In genomic region chr8:70152537-70153257, GRCm38 (mm10) we compare ENCODE assay signal across 7 mouse cellular contexts. TPM values are rescaled to one million over a fixed set of nuclear protein-coding genes. Genes with fewer than 3 reads are reported as not detected.
A peak's percentile ranks its signal among the peaks of the same experiment; 100 is the strongest.
DNase-seq lines count a peak whose midpoint lies in the region; ATAC-seq lines count a peak whose summit lies in the region.

No protein-coding gene starts in this region.

- H3K27me3 ChIP-seq in forebrain, embryonic 15.5 days: 0 out of 2 replicates have a peak, but pooled peaks cover 3% of the 10 kb centered on the region
- peaks cover 28% of the 10 kb centered on the region for H3K27me3 ChIP-seq in megakaryocyte, embryonic 14.5 days (replicated peaks)

- peak; percentile 74 for DNase-seq in MEL-GATA-1-ER (ENCODE audit: extremely low read depth, low read depth)
- DNase-seq in adrenal gland, postnatal 36 days: peak; percentile 81
- peak; percentile 81 for DNase-seq in heart, postnatal 4 days
- DNase-seq in left cerebral cortex, postnatal 14 days (ENCODE audit: low spot score in 2 of 2): peak; percentile 67 to 68
- DNase-seq in right cerebral cortex, postnatal 14 days: peak; percentile 67

- no peaks in the 10 kb centered on the region; the same call in 1 of the 2 replicates for H3K36me3 ChIP-seq in forebrain, embryonic 15.5 days
- peaks cover 17% of the 10 kb centered on the region for H3K36me3 ChIP-seq in megakaryocyte, embryonic 14.5 days (replicated peaks; ENCODE audit: low read length)

- 14% methylated on average over 22 of the region's 22 CpGs for WGBS in forebrain, embryonic 15.5 days

- intact Hi-C loops in left cerebral cortex, postnatal 14 days (cut with DNase I): no loop called here

- H3K4me2 ChIP-seq in forebrain, embryonic 15.5 days (replicated peaks): peak overlapping the region; percentile 36

- no peak overlapping the region for H3K27ac ChIP-seq in forebrain, embryonic 15.5 days (replicated peaks)

- 0 out of 2 replicates have a peak overlapping the region, but pooled peaks have one; percentile 14 for H3K4me3 ChIP-seq in forebrain, embryonic 15.5 days
- H3K4me3 ChIP-seq in megakaryocyte, embryonic 14.5 days (replicated peaks): peak overlapping the region; percentile 80

- no peaks in the 10 kb centered on the region for H3K9me3 ChIP-seq in forebrain, embryonic 15.5 days
- no peaks in the 10 kb centered on the region for H3K9me3 ChIP-seq in megakaryocyte, embryonic 14.5 days

- H3K4me1 ChIP-seq in forebrain, embryonic 15.5 days: peaks cover 6% of the 10 kb centered on the region
- H3K4me1 ChIP-seq in megakaryocyte, embryonic 14.5 days: peaks cover 37% of the 10 kb centered on the region

- peak; percentile 93 for ATAC-seq in forebrain, embryonic 15.5 days (replicated peaks)

- no peak overlapping the region for H3K9ac ChIP-seq in forebrain, embryonic 15.5 days (replicated peaks)

RNA-seq across cellular contexts. Expression of gene Mef2b, which starts 13.2 kb away (rescaled TPM):
- under 1 TPM; 0.46 to 0.49 TPM for total RNA-seq in adrenal gland, postnatal 36 days (2021)
- 0.22 and 0.23 TPM in 2 replicates for polyA plus RNA-seq in forebrain, embryonic 15.5 days (2015; fragmentation: Nextera tagmentation; extraction: Ambion mirVana)
- total RNA-seq in heart, postnatal 4 days (2021): under 1 TPM; 0.20 to 0.21 TPM
- not detected for total RNA-seq in left cerebral cortex, postnatal 14 days (2021)
- 1.3 and 1.9 TPM in 2 replicates for polyA plus RNA-seq in megakaryocyte, embryonic 14.5 days (2012; ENCODE audit: insufficient read depth, low replicate concordance)

RNA-seq across cellular contexts. Expression of gene Borcs8, which starts 13.4 kb away (rescaled TPM):
- total RNA-seq in adrenal gland, postnatal 36 days (2021): 10 to 100 TPM; 52.5 to 55.0 TPM
- 48.4 and 50.3 TPM in 2 replicates for polyA plus RNA-seq in forebrain, embryonic 15.5 days (2015; fragmentation: Nextera tagmentation; extraction: Ambion mirVana)
- 10 to 100 TPM; 28.0 to 29.1 TPM for total RNA-seq in heart, postnatal 4 days (2021)
- total RNA-seq in left cerebral cortex, postnatal 14 days (2021): 10 to 100 TPM; 44.3 to 48.7 TPM
- polyA plus RNA-seq in megakaryocyte, embryonic 14.5 days (2012; ENCODE audit: insufficient read depth, low replicate concordance): 20.7 and 53.5 TPM in 2 replicates

RNA-seq across cellular contexts. Expression of gene Rfxank, which starts 13.7 kb away (rescaled TPM):
- 10 to 100 TPM; 15.2 to 17.1 TPM for total RNA-seq in adrenal gland, postnatal 36 days (2021)
- 11.5 and 13.4 TPM in 2 replicates for polyA plus RNA-seq in forebrain, embryonic 15.5 days (2015; fragmentation: Nextera tagmentation; extraction: Ambion mirVana)
- 10 to 100 TPM; 25.4 to 25.8 TPM for total RNA-seq in heart, postnatal 4 days (2021)
- total RNA-seq in left cerebral cortex, postnatal 14 days (2021): 1 to 10 TPM; 9.2 to 9.6 TPM
- 8.9 and 18.5 TPM in 2 replicates for polyA plus RNA-seq in megakaryocyte, embryonic 14.5 days (2012; ENCODE audit: insufficient read depth, low replicate concordance)

RNA-seq across cellular contexts. Expression of gene Tmem161a, which starts 19.5 kb away (rescaled TPM):
- total RNA-seq in adrenal gland, postnatal 36 days (2021): 10 to 100 TPM; 70.2 to 74.5 TPM
- polyA plus RNA-seq in forebrain, embryonic 15.5 days (2015; fragmentation: Nextera tagmentation; extraction: Ambion mirVana): 54.2 and 58.1 TPM in 2 replicates
- total RNA-seq in heart, postnatal 4 days (2021): 100 to 1,000 TPM; 100 to 110 TPM
- 10 to 100 TPM; 51.3 to 53.2 TPM for total RNA-seq in left cerebral cortex, postnatal 14 days (2021)
- 63.2 and 162 TPM in 2 replicates for polyA plus RNA-seq in megakaryocyte, embryonic 14.5 days (2012; ENCODE audit: insufficient read depth, low replicate concordance)

RNA-seq across cellular contexts. Expression of gene Nr2c2ap, which starts 21.6 kb away (rescaled TPM):
- 10 to 100 TPM; 17.7 to 21.5 TPM for total RNA-seq in adrenal gland, postnatal 36 days (2021)
- polyA plus RNA-seq in forebrain, embryonic 15.5 days (2015; fragmentation: Nextera tagmentation; extraction: Ambion mirVana): 43.0 and 43.3 TPM in 2 replicates
- 10 to 100 TPM; 14.8 to 17.1 TPM for total RNA-seq in heart, postnatal 4 days (2021)
- total RNA-seq in left cerebral cortex, postnatal 14 days (2021): 10 to 100 TPM; 25.5 to 28.1 TPM
- polyA plus RNA-seq in megakaryocyte, embryonic 14.5 days (2012; ENCODE audit: insufficient read depth, low replicate concordance): 14.3 TPM in 1 of 2 replicates, not detected in the other
